Mouse (Mus musculus) lung, postnatal 36 days (tissue): Measurements from ENCODE around the gene Elf2.

ENCODE experiments used
- DNase-seq: peaks from one replicate; pipeline ENCODE4 v3.0.0; 2022; ENCODE audit warnings: mixed read lengths

Elf2 gene

GRCm38 (mm10) chr3:51206521-51206920 is 133.9 kb downstream of the Elf2 start:
- no peak for DNase-seq

GRCm38 (mm10) chr3:51204897-51205296 is 135.6 kb downstream of the Elf2 start:
- DNase-seq, result no peak

- no peak for DNase-seq
Observed at GRCm38 (mm10) chr3:51204441-51204840, 136.0 kb downstream of the Elf2 start.

DNA sequence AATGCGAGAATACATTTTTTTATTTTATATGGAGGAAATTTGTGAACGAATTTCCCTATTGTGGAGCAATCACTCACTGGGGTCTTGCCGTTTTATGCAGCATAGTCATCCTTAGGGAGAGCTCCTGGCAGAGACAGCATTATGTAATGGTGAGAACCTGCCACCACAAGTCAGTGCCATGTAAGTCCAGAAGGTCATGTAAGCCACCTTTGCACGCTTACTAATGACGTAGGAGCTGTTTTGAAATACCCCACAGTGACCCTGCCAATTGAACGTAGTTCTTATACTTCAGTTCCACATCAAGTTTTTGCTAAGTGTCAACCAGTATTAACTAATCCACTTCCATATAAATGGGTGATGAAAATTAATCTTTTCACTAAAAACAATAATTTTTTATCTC is 136.6 kb downstream of the Elf2 start:
- no peak for DNase-seq
